Mouse (Mus musculus) stomach, embryonic 14.5 days (tissue): ENCODE measurements at regions not wholly inside any gene's neighbourhood (a gene's known extent, or its start where the extent isn't known, plus 50 kb on each side); places are given as distances from the start of the nearest gene placed in this dataset.

Experiments
- ATAC-seq: fragments of 200-750 bp; cut with Nextera tagmentation; 2 replicates; pipeline ENCODE4 v1.8.0; 2017; ENCODE audit warnings: low read depth, moderate TSS enrichment; ENCODE audit not compliant: insufficient number of reproducible peaks, insufficient read depth, low FRiP score
- H3K27ac ChIP-seq: fragments of 300-500 bp; sonication (generic); 2 replicates; pipeline ENCODE4 v1.5.1; 2014; ENCODE audit warnings: mild to moderate bottlenecking, low read length, moderate library complexity, mixed read lengths
- H3K27me3 ChIP-seq: fragments of 300-500 bp; sonication (generic); 2 replicates; pipeline ENCODE4 v1.6.1; 2014; ENCODE audit warnings: low read length, control low read depth, mixed read lengths; ENCODE audit not compliant: control insufficient read depth, insufficient read depth
- H3K36me3 ChIP-seq: fragments of 300-500 bp; sonication (generic); 2 replicates; pipeline ENCODE4 v1.6.1; 2014; ENCODE audit warnings: mild to moderate bottlenecking, control low read depth, low read length, moderate library complexity, mixed read lengths; ENCODE audit not compliant: control insufficient read depth, insufficient read depth
- H3K4me1 ChIP-seq: fragments of 300-500 bp; sonication (generic); 2 replicates; pipeline ENCODE4 v1.6.1; 2014; ENCODE audit warnings: low read length, control low read depth, mixed read lengths; ENCODE audit not compliant: control insufficient read depth, insufficient read depth
- H3K4me2 ChIP-seq: fragments of 300-500 bp; sonication (generic); replicated peaks from 2 replicates; pipeline ENCODE4 v1.6.1; 2014; ENCODE audit warnings: low read depth, low read length, control low read depth
- H3K4me3 ChIP-seq: fragments of 300-500 bp; sonication (generic); 2 replicates; pipeline ENCODE4 v1.5.1; 2014; ENCODE audit warnings: low read depth, low read length, control low read depth
- H3K9ac ChIP-seq: fragments of 300-500 bp; sonication (generic); replicated peaks from 2 replicates; pipeline ENCODE4 v1.6.1; 2014; ENCODE audit warnings: low read depth, mild to moderate bottlenecking, control low read depth, low read length, moderate library complexity, mixed read lengths
- H3K9me3 ChIP-seq: fragments of 300-500 bp; sonication (generic); 2 replicates; pipeline ENCODE4 v1.6.1; 2016; ENCODE audit warnings: low read depth, low read length, control low read depth; ENCODE audit not compliant: control insufficient read depth
- WGBS: fragments of 180-500 bp; shearing (Covaris S2); extraction: QIAGEN DNeasy Blood & Tissue Kit; methylation state at CpG from one replicate; pipeline ENCODE4 v1.1.7; 2014; 5-methylcytosine and 5-hydroxymethylcytosine counted together

- no peak overlapping the region for H3K9ac ChIP-seq
- ATAC-seq = no peak
- H3K27me3 ChIP-seq = no peaks in the 10 kb centered on the region
- WGBS = 42% methylated on average over 1 of the region's 1 CpGs
- no peaks in the 10 kb centered on the region for H3K36me3 ChIP-seq
- H3K4me3 ChIP-seq = no peak overlapping the region
- H3K27ac ChIP-seq = no peak overlapping the region
- H3K4me2 ChIP-seq = no peak overlapping the region
- H3K9me3 ChIP-seq = no peaks in the 10 kb centered on the region
- no peaks in the 10 kb centered on the region for H3K4me1 ChIP-seq
Observed at GRCm38 (mm10) chr6:33117877-33118276, 57.8 kb upstream of the Chchd3 start.

- Histone ChIP-seq H3K36me3 (no peaks in the 10 kb centered on the region), H3K27me3 (no peaks in the 10 kb centered on the region), H3K27ac (no peak overlapping the region), H3K4me2 (no peak overlapping the region), H3K9me3 (no peaks in the 10 kb centered on the region), H3K4me1 (no peaks in the 10 kb centered on the region), H3K4me3 (no peak overlapping the region), H3K9ac (no peak overlapping the region)
- ATAC-seq = no peak
Observed at GRCm38 (mm10) chr6:33120581-33120980, 60.5 kb upstream of the Chchd3 start.

- H3K36me3 ChIP-seq = no peaks in the 10 kb centered on the region
- no peak overlapping the region for H3K4me2 ChIP-seq
- H3K27me3 ChIP-seq = no peaks in the 10 kb centered on the region
- 6% methylated on average over 8 of the region's 8 CpGs for WGBS
- no peaks in the 10 kb centered on the region for H3K9me3 ChIP-seq
- no peak overlapping the region for H3K27ac ChIP-seq
- ATAC-seq = 0 out of 2 replicates have a peak, but pooled peaks have one; percentile 6
- H3K4me1 ChIP-seq = no peaks in the 10 kb centered on the region
- H3K9ac ChIP-seq = no peak overlapping the region
- no peak overlapping the region for H3K4me3 ChIP-seq
Observed at GRCm38 (mm10) chr6:33126574-33126973, 66.5 kb upstream of the Chchd3 start.

- Histone ChIP-seq H3K4me3 (no peak overlapping the region), H3K9me3 (no peaks in the 10 kb centered on the region), H3K36me3 (no peaks in the 10 kb centered on the region), H3K9ac (no peak overlapping the region), H3K27me3 (no peaks in the 10 kb centered on the region), H3K27ac (no peak overlapping the region), H3K4me1 (no peaks in the 10 kb centered on the region), H3K4me2 (no peak overlapping the region)
- WGBS = 75% methylated on average over 7 of the region's 7 CpGs
- no peak for ATAC-seq
Observed at GRCm38 (mm10) chr6:33136906-33137305, 76.8 kb upstream of the Chchd3 start.

- no peaks in the 10 kb centered on the region for H3K27me3 ChIP-seq
- no peak overlapping the region for H3K27ac ChIP-seq
- H3K4me3 ChIP-seq = no peak overlapping the region
- no peaks in the 10 kb centered on the region for H3K4me1 ChIP-seq
- H3K9me3 ChIP-seq = no peaks in the 10 kb centered on the region
- no peak overlapping the region for H3K9ac ChIP-seq
- WGBS = 43% methylated on average over 8 of the region's 8 CpGs
- no peak for ATAC-seq
- H3K4me2 ChIP-seq = no peak overlapping the region
- H3K36me3 ChIP-seq = no peaks in the 10 kb centered on the region
Observed at GRCm38 (mm10) chr6:33137823-33138222, 77.8 kb upstream of the Chchd3 start.

GRCm38 (mm10) chr6:33166479-33166878 lies 82.4 kb upstream of the Exoc4 start:
- H3K9me3 ChIP-seq = no peaks in the 10 kb centered on the region
- 85% methylated on average over 11 of the region's 11 CpGs for WGBS
- H3K27me3 ChIP-seq = no peaks in the 10 kb centered on the region
- no peak for ATAC-seq
- no peak overlapping the region for H3K4me3 ChIP-seq
- H3K27ac ChIP-seq = no peak overlapping the region
- no peaks in the 10 kb centered on the region for H3K4me1 ChIP-seq
- no peak overlapping the region for H3K4me2 ChIP-seq
- H3K36me3 ChIP-seq = no peaks in the 10 kb centered on the region
- H3K9ac ChIP-seq = no peak overlapping the region

- H3K4me2 ChIP-seq = no peak overlapping the region
- H3K27me3 ChIP-seq = no peaks in the 10 kb centered on the region
- ATAC-seq = no peak
- H3K4me1 ChIP-seq = no peaks in the 10 kb centered on the region
- no peak overlapping the region for H3K27ac ChIP-seq
- H3K9me3 ChIP-seq = no peaks in the 10 kb centered on the region
- no peak overlapping the region for H3K4me3 ChIP-seq
- H3K9ac ChIP-seq = no peak overlapping the region
- no peaks in the 10 kb centered on the region for H3K36me3 ChIP-seq
- WGBS = 59% methylated on average over 12 of the region's 12 CpGs
Observed at GRCm38 (mm10) chr6:33173606-33174005, 75.3 kb upstream of the Exoc4 start.

- H3K27ac ChIP-seq = no peak overlapping the region
- no peak overlapping the region for H3K4me3 ChIP-seq
- H3K9me3 ChIP-seq = no peaks in the 10 kb centered on the region
- no peak overlapping the region for H3K9ac ChIP-seq
- 59% methylated on average over 6 of the region's 6 CpGs for WGBS
- H3K4me1 ChIP-seq = no peaks in the 10 kb centered on the region
- no peak overlapping the region for H3K4me2 ChIP-seq
- no peaks in the 10 kb centered on the region for H3K36me3 ChIP-seq
- no peaks in the 10 kb centered on the region for H3K27me3 ChIP-seq
- ATAC-seq = no peak
Observed at GRCm38 (mm10) chr6:33174616-33175015, 74.3 kb upstream of the Exoc4 start.

- Histone ChIP-seq H3K4me3 (no peak overlapping the region), H3K27me3 (no peaks in the 10 kb centered on the region), H3K27ac (no peak overlapping the region), H3K4me1 (0 out of 2 replicates have a peak, but pooled peaks cover 5% of the 10 kb centered on the region), H3K9me3 (no peaks in the 10 kb centered on the region), H3K4me2 (no peak overlapping the region), H3K36me3 (no peaks in the 10 kb centered on the region), H3K9ac (no peak overlapping the region)
- no peak for ATAC-seq
- WGBS = 36% methylated on average over 11 of the region's 11 CpGs
Observed at GRCm38 (mm10) chr6:33189521-33190246, 59.2 kb upstream of the Exoc4 start.
